Mouse (Mus musculus) hindbrain, embryonic 11.5 days (tissue): ENCODE data around the gene Trrap. TPM values are rescaled to one million over a fixed set of nuclear protein-coding genes. Genes with fewer than 3 reads are reported as not detected.

ENCODE experiments used
- ATAC-seq: fragments of 200-750 bp; cut with Nextera tagmentation; 2 replicates; pipeline ENCODE4 v1.8.0; 2017; ENCODE audit warnings: mild to moderate bottlenecking, moderate TSS enrichment, moderate library complexity; ENCODE audit not compliant: low FRiP score
- DNase-seq: peaks from one replicate; pipeline ENCODE4 v3.0.0-alpha.2; 2015; ENCODE audit warnings: low spot score
- H3K27ac ChIP-seq: fragments of 300-500 bp; sonication (generic); 2 replicates; pipeline ENCODE4 v1.5.1; 2014; ENCODE audit warnings: mild to moderate bottlenecking, low read depth, low read length
- H3K27me3 ChIP-seq: fragments of 300-500 bp; sonication (generic); 2 replicates; pipeline ENCODE4 v1.6.1; 2014; ENCODE audit warnings: mild to moderate bottlenecking, low read length, moderate library complexity, mixed read lengths; ENCODE audit not compliant: control insufficient read depth, insufficient read depth
- H3K36me3 ChIP-seq: fragments of 300-500 bp; sonication (generic); 2 replicates; pipeline ENCODE4 v1.6.1; 2014; ENCODE audit warnings: mild to moderate bottlenecking, low read length, moderate library complexity, mixed read lengths; ENCODE audit not compliant: control insufficient read depth, insufficient read depth
- H3K4me1 ChIP-seq: fragments of 300-500 bp; sonication (generic); replicated peaks from 2 replicates; pipeline ENCODE4 v1.6.1; 2014; ENCODE audit warnings: low read length, mixed read lengths; ENCODE audit not compliant: control insufficient read depth, insufficient read depth
- H3K4me2 ChIP-seq: fragments of 300-500 bp; sonication (generic); replicated peaks from 2 replicates; pipeline ENCODE4 v1.6.1; 2014; ENCODE audit warnings: mild to moderate bottlenecking, low read depth, low read length
- H3K4me3 ChIP-seq: fragments of 300-500 bp; sonication (generic); 2 replicates; pipeline ENCODE4 v1.5.1; 2014; ENCODE audit warnings: low read depth, low read length
- H3K9ac ChIP-seq: fragments of 300-500 bp; sonication (generic); 2 replicates; pipeline ENCODE4 v1.6.1; 2014; ENCODE audit warnings: low read depth, low read length
- H3K9me3 ChIP-seq: fragments of 300-500 bp; sonication (generic); 2 replicates; pipeline ENCODE4 v1.6.1; 2016; ENCODE audit warnings: low read length; ENCODE audit not compliant: control insufficient read depth
- WGBS: fragments of 180-500 bp; shearing (Covaris S2); extraction: QIAGEN DNeasy Blood & Tissue Kit; methylation state at CpG from one replicate; pipeline ENCODE4 v1.1.7; 2014; 5-methylcytosine and 5-hydroxymethylcytosine counted together
- polyA plus RNA-seq: library from polyadenylated mRNA; unstranded; fragments of >200 nt; fragmentation: Nextera tagmentation; extraction: Ambion mirVana; gene quantifications from 2 replicates; pipeline ENCODE4 v1.2.1, GENCODE M21; 2014

The Trrap gene
- polyA plus RNA-seq, 1 experiment from 2014 or later, result 102 TPM

DNA sequence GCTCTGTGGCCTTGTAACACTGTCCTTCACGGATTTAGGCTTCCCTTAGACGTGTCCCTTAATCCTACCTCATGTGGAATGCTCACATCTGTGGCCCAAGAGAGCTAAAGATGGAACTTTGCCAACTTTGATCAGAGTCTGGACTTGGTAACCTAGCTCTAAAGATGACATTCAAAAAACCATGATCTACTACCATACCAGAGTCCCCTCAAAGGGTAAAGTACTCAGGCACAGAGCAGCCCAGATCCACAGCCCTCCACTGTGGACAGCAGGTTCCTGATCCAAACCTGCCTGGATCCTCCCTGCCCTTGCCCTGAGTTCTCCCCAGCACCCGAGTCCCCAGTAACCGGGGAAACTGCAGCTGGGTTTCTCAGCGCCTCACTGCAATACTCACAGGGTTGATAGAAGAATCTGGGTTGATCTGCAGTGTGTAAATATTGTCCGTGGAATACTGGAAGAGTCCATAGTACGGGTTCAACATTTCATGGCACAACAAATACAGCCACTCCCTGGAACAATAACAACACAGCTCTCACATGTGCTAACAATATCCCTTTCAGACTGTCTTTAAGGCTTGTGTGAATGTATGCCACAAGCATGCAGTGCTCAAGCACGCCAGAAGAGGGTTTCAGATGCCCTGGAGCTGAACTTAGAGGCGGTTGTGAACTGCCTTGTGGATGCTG is 118.6 kb downstream of the Trrap start:
- H3K36me3 ChIP-seq, result peaks cover 7% of the 10 kb centered on the region
- WGBS, result 90% methylated on average over 9 of the region's 9 CpGs
- ATAC-seq, result no peak

DNA sequence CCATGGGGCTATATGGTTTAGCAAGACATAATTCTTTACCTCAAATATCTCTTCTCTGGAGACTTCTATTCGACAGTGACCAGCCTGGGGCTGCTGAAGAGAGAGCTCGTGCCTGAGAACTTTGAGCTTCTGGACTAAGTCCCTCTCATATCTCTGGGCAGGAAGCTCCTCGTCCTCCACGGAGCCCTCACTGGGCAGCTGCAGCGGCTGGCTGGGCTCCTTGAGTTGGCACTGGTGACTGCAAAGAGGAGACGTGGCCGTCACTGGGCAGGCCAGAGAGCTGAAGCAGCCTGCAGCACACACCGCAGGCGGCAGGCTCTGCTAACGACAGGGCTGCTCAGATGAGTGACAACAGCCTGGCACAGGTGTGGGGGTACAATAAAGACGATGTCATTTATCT is 123.7 kb downstream of the Trrap start:
- ATAC-seq (no peak), DNase-seq (no peak)
- Histone ChIP-seq H3K4me3 (no peak overlapping the region), H3K4me1 (no peaks in the 10 kb centered on the region), H3K36me3 (peaks cover 10% of the 10 kb centered on the region), H3K4me2 (no peak overlapping the region), H3K27ac (no peak overlapping the region), H3K9me3 (no peaks in the 10 kb centered on the region), H3K9ac (no peak overlapping the region), H3K27me3 (no peaks in the 10 kb centered on the region)
- WGBS, result 89% methylated on average over 11 of the region's 11 CpGs

More for the DNA sequence above, 118.6 kb downstream of the Trrap start:
- no peak overlapping the region for H3K9ac ChIP-seq
- no peak overlapping the region for H3K4me2 ChIP-seq
- H3K27me3 ChIP-seq, result no peaks in the 10 kb centered on the region
- H3K9me3 ChIP-seq, result no peaks in the 10 kb centered on the region
- H3K27ac ChIP-seq, result no peak overlapping the region
- no peak overlapping the region for H3K4me3 ChIP-seq
- H3K4me1 ChIP-seq, result no peaks in the 10 kb centered on the region
- no peak for DNase-seq

DNA sequence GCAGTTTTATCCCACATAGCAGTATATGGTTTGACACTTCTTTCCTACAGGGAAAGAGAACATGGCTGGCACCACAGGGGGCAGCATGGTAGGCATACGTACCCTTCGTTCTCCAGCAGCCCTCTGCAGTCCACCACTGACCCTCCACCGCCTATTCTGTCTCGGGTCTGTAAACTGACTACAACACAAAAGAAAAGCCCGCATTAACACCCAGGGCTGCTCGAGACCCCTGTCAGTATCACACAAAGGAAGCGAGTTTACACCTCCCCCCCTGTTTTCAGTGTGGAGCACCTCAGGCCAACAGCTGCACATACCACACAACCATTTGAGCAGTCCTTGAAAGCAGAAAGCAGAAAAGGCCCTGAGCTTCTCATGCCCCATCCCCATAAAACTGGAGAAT is 130.3 kb downstream of the Trrap start:
- DNase-seq (peak; percentile 33), ATAC-seq (peak; percentile 45; the same call in 1 of the 2 replicates)
- Histone ChIP-seq H3K27me3 (no peaks in the 10 kb centered on the region), H3K36me3 (0 out of 2 replicates have a peak, but pooled peaks cover 5% of the 10 kb centered on the region), H3K9ac (no peak overlapping the region), H3K4me2 (no peak overlapping the region), H3K27ac (0 out of 2 replicates have a peak overlapping the region, but pooled peaks have one; percentile 11), H3K9me3 (no peaks in the 10 kb centered on the region), H3K4me1 (peaks cover 2% of the 10 kb centered on the region; the same call in 1 of the 2 replicates), H3K4me3 (no peak overlapping the region)
- WGBS, result 27% methylated on average over 7 of the region's 7 CpGs

DNA sequence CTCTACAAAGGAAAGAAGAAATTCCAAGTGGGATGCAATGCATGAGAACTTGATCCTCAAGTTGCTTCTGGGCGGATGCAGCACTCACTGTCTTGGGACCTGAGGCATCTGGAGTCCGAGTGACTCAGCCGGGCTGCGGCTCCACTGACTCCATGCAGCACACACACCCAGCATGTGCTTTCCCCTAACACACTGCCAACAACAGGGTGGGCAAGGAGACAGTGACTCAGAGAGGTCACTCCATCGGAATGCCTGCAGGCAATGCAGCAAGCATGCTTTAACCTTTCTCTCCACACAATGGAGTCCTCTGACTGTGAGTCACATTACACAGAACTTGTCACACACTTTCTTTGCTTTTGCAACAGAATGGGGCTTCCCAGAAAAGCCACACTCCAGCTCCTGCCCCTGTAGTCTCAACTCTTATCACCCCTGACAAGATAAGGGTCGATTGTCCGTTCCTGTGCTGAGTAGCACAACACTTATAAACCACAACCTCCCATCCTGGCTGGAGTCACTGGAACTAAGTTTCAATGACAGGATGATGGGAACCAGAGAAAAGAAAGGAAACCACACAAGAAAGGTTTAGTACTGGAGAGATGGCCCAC is 131.0 kb downstream of the Trrap start:
- WGBS, result 44% methylated on average over 7 of the region's 7 CpGs
- H3K27ac ChIP-seq, result no peak overlapping the region
- ATAC-seq, result no peak; the same call in 1 of the 2 replicates

DNA sequence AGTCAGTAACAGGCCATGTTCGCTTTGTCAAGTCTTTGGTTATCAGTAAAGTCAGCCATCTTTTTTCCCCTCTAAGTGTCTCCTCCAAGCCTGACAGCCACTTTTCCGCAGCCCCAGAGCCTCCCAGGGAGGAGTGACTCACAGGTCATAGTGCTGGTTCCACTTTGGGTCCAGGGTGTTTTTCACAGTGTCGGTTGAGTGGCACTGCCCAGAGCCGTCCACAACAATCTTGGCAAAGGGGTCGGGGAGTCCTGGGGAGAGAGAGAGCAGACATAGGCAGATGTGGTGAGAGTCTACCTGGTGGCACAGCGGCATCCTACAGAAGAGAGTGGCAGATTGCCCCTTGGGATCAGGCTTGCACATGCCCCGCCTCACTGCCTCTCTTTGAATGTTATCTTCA is 133.5 kb downstream of the Trrap start:
- Histone ChIP-seq H3K4me3 (no peak overlapping the region), H3K4me1 (peaks cover 2% of the 10 kb centered on the region; the same call in 1 of the 2 replicates), H3K27me3 (no peaks in the 10 kb centered on the region), H3K9me3 (no peaks in the 10 kb centered on the region), H3K36me3 (0 out of 2 replicates have a peak, but pooled peaks cover 5% of the 10 kb centered on the region), H3K4me2 (no peak overlapping the region), H3K9ac (no peak overlapping the region), H3K27ac (no peak overlapping the region)
- DNase-seq (no peak), ATAC-seq (no peak)
- 84% methylated on average over 7 of the region's 7 CpGs for WGBS

More for the DNA sequence above, 131.0 kb downstream of the Trrap start:
- Histone ChIP-seq H3K4me1 (peaks cover 2% of the 10 kb centered on the region; the same call in 1 of the 2 replicates), H3K9ac (no peak overlapping the region), H3K4me3 (no peak overlapping the region), H3K4me2 (no peak overlapping the region), H3K27me3 (no peaks in the 10 kb centered on the region), H3K36me3 (0 out of 2 replicates have a peak, but pooled peaks cover 5% of the 10 kb centered on the region), H3K9me3 (no peaks in the 10 kb centered on the region)
- DNase-seq, result peak; percentile 24

DNA sequence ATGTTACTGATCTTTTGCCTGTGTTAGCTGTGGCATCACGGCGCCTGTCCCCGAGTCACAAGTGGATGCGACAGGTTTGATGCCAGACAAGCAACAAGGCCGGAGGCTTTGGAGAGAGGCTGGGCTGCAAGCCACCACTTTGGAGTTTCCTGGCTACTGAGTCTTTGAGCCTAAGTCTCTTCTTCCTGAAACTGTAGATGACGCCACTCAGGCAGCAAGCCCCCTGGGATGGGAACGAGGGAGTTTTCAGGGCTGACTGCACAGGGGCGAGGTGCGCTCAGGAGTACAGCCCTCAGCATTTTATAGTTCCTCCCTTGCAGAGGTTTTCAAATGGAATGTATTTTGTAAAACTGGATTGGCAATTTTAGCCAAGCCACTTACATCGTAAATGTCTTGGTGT is 134.3 kb downstream of the Trrap start:
- ATAC-seq, result no peak
- 0 out of 2 replicates have a peak, but pooled peaks cover 5% of the 10 kb centered on the region for H3K36me3 ChIP-seq
- H3K4me3 ChIP-seq, result no peak overlapping the region

DNA sequence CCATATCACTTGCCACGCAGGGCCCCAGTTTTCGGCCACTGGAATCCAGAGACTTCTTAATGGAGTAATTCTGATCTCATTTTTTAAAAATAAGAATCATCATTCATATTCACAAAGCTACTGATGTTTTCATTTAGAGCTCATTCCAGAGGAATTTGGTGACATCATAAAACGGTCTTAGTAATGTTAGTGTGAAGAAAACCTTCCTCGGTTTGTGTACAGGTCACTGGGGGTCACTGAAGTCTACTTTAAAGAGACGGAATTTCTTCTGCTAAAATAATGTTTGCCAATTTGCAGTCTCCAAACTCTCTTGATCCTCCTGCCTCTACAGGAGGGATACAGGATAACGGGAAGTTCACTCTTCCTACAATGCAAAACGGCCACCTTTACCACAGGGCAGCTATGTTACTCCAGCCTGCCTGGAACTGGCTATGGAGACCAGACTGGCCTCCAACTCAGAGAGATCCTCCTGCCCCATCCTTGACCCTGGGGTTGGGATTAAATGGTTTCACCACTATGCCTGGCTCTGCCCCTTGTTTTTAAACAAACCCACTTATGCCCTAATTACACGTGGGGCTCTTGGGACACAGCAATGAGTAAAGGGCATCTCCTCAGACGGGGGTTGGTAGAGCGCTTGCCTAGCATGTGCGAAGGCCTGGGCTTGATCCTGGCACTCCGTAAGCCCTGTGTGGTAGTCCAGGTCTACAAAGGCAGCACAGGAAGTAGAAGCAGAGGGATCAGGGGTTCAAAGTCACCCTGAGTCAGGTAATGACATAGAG is 137.0 kb downstream of the Trrap start:
- 0 out of 2 replicates have a peak, but pooled peaks cover 5% of the 10 kb centered on the region for H3K36me3 ChIP-seq
- WGBS, result 83% methylated on average over 12 of the region's 12 CpGs
- ATAC-seq, result no peak

More for the DNA sequence above, 134.3 kb downstream of the Trrap start:
- H3K9ac ChIP-seq, result no peak overlapping the region
- H3K4me2 ChIP-seq, result no peak overlapping the region
- no peak overlapping the region for H3K27ac ChIP-seq
- DNase-seq, result no peak
- H3K27me3 ChIP-seq, result no peaks in the 10 kb centered on the region
- 71% methylated on average over 10 of the region's 10 CpGs for WGBS
- H3K9me3 ChIP-seq, result no peaks in the 10 kb centered on the region
- H3K4me1 ChIP-seq, result peaks cover 2% of the 10 kb centered on the region; the same call in 1 of the 2 replicates

DNA sequence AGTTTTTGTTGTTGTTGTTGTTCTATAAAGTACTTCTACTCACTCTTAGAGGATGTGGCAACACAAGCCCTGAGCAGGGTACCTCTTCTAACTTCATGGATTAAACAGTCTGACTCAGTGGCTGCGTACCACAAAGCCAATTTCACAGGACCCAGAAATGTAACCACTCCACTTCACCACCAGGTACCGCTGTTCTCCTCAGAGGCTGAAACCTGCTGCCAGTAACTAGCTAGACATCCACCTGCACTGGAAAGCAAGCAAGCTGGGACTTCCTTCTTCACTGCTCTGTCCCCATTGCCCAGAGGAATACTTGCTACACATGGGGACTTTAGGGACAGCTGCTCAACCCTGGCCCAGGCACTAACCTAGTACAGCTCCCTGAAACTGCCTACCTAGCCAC is 140.1 kb downstream of the Trrap start:
- H3K27ac ChIP-seq, result no peak overlapping the region
- H3K4me3 ChIP-seq, result no peak overlapping the region
- no peaks in the 10 kb centered on the region for H3K9me3 ChIP-seq
- WGBS, result 66% methylated on average over 2 of the region's 2 CpGs
- H3K4me2 ChIP-seq, result no peak overlapping the region
- no peaks in the 10 kb centered on the region for H3K36me3 ChIP-seq
- no peaks in the 10 kb centered on the region for H3K4me1 ChIP-seq
- ATAC-seq (no peak), DNase-seq (no peak)
- H3K27me3 ChIP-seq, result no peaks in the 10 kb centered on the region
- no peak overlapping the region for H3K9ac ChIP-seq

More for the DNA sequence above, 137.0 kb downstream of the Trrap start:
- Histone ChIP-seq H3K27me3 (no peaks in the 10 kb centered on the region), H3K9me3 (no peaks in the 10 kb centered on the region), H3K9ac (no peak overlapping the region), H3K4me3 (no peak overlapping the region), H3K4me2 (no peak overlapping the region), H3K27ac (no peak overlapping the region), H3K4me1 (no peaks in the 10 kb centered on the region)
- no peak for DNase-seq
